Mouse (Mus musculus): ENCODE measurements at regions not wholly inside any gene's neighbourhood (a gene's known extent, or its start where the extent isn't known, plus 50 kb on each side); places are given as distances from the start of the nearest gene placed in this dataset.

DNA sequence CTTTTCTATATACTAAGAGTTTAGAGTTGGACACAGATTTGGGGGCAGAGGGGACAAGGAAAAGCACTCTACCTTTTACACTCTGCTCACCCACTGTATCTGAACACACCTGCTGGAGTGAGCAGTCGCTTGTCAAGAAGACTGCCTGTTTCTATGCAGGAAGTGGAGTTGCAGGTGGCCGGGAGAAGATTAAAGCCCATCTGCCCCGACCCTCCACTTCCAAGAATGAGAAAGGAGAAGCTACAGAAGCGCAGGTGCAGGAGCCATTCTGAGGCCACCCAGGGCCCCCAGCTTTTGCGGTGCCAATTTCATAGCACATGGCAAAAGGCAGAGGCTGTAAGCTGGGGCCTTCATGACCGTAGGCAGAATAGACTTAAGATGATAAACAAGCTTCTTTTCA is 108.4 kb upstream of the Atp6ap2 start:
- Histone ChIP-seq H3K4me3 (ENCODE audit: low read depth, low read length) (no peak overlapping the region), H3K27me3 (replicated peaks; ENCODE audit: control insufficient read depth, insufficient read depth, low read length) (0 out of 2 replicates have a peak, but pooled peaks cover 4% of the 10 kb centered on the region), H3K9me3 (ENCODE audit: control insufficient read depth, low read length) (no peaks in the 10 kb centered on the region), H3K4me1 (ENCODE audit: control insufficient read depth, insufficient read depth, low read length) (no peaks in the 10 kb centered on the region), H3K9ac (ENCODE audit: low read depth, low read length) (no peak overlapping the region), H3K36me3 (ENCODE audit: control insufficient read depth, insufficient read depth, low read length) (no peaks in the 10 kb centered on the region), H3K27ac (replicated peaks; ENCODE audit: low read depth, low read length) (no peak overlapping the region), H3K4me2 (ENCODE audit: low read depth, low read length) (no peak overlapping the region)
- no peak for DNase-seq (ENCODE audit: low spot score)
- ATAC-seq (ENCODE audit: low read depth): no peak
- 79% methylated on average over 6 of the region's 6 CpGs for WGBS

DNA sequence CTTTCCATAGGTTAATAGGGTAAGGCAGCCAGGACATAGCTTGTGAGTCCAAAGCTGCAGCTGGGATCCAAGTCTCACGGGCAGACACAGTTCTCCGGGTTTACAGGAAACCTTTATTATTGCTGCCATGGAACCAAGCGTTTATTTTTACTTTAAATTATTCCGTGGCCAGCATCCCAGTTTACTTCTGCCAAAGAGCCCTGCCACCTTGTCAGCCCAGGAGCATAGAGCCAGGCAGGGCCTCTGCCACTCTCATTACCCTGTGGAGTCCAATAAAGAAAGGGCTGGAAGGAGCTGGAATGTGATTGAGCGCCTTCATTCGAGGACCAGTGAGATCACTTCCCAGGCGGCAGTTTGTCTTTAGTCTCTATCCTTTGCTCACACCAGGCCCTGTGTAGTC is 96.6 kb upstream of the Atp6ap2 start:
- H3K4me1 ChIP-seq (ENCODE audit: control insufficient read depth, insufficient read depth, low read length): no peaks in the 10 kb centered on the region
- H3K27ac ChIP-seq (replicated peaks; ENCODE audit: low read depth, low read length): no peak overlapping the region
- H3K4me3 ChIP-seq (ENCODE audit: low read depth, low read length): no peak overlapping the region
- H3K9ac ChIP-seq (ENCODE audit: low read depth, low read length): no peak overlapping the region
- H3K27me3 ChIP-seq (replicated peaks; ENCODE audit: control insufficient read depth, insufficient read depth, low read length): no peaks in the 10 kb centered on the region
- H3K9me3 ChIP-seq (ENCODE audit: control insufficient read depth, low read length): no peaks in the 10 kb centered on the region
- DNase-seq (ENCODE audit: low spot score) (no peak), ATAC-seq (ENCODE audit: low read depth) (no peak)
- no peaks in the 10 kb centered on the region for H3K36me3 ChIP-seq (ENCODE audit: control insufficient read depth, insufficient read depth, low read length)
- no peak overlapping the region for H3K4me2 ChIP-seq (ENCODE audit: low read depth, low read length)
- 70% methylated on average over 7 of the region's 7 CpGs for WGBS

DNA sequence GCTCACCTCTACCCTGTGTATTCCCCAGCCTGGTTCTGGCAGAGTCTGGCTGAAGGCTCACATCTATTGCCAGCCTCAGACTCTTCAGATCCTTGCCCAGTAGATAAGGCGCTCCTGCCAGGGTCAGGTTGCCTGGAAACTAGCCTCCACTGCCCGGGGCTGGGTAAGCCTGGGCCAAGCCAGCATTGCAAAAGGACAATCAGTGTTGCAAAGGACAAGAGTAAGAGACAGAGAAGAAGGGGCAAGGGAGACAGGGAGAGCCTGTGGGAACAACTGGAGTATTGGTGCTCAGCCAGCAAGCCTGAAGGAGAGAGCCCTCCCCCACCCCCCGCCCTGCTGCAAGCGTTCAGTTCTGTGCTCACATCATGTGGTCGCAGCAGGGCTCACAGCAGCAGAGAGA is 94.4 kb upstream of the Atp6ap2 start:
- Histone ChIP-seq H3K4me2 (ENCODE audit: low read depth, low read length) (no peak overlapping the region), H3K27ac (replicated peaks; ENCODE audit: low read depth, low read length) (no peak overlapping the region), H3K4me3 (ENCODE audit: low read depth, low read length) (no peak overlapping the region), H3K4me1 (ENCODE audit: control insufficient read depth, insufficient read depth, low read length) (no peaks in the 10 kb centered on the region), H3K36me3 (ENCODE audit: control insufficient read depth, insufficient read depth, low read length) (no peaks in the 10 kb centered on the region), H3K9me3 (ENCODE audit: control insufficient read depth, low read length) (no peaks in the 10 kb centered on the region), H3K27me3 (replicated peaks; ENCODE audit: control insufficient read depth, insufficient read depth, low read length) (no peaks in the 10 kb centered on the region; the same call in 1 of the 2 replicates), H3K9ac (ENCODE audit: low read depth, low read length) (no peak overlapping the region)
- ATAC-seq (ENCODE audit: low read depth) (no peak), DNase-seq (ENCODE audit: low spot score) (peak; percentile 22)
- WGBS: 55% methylated on average over 5 of the region's 5 CpGs

DNA sequence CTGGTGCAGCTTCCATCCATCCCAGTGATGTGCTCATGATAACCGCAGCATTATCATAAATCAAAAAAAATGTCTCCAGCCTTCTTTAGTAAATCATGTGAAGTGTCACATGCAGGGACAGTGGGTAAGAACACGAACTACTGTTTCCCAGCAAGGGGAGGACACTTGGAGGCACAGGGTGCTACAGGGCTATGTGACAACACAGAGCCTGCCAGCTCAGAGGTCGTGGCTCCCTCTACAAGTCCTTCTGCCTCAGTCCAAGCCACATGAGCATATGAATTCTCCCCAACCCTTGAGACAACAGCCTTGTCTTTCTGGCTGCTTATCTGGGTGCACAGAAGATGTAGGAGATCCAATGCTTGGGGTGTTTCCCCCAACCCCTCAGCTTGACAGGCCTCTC is 93.7 kb upstream of the Atp6ap2 start:
- no peak overlapping the region for H3K27ac ChIP-seq (replicated peaks; ENCODE audit: low read depth, low read length)
- WGBS: 66% methylated on average over 3 of the region's 3 CpGs
- H3K9me3 ChIP-seq (ENCODE audit: control insufficient read depth, low read length): no peaks in the 10 kb centered on the region
- no peak overlapping the region for H3K4me2 ChIP-seq (ENCODE audit: low read depth, low read length)
- ATAC-seq (ENCODE audit: low read depth) (no peak), DNase-seq (ENCODE audit: low spot score) (no peak)
- H3K9ac ChIP-seq (ENCODE audit: low read depth, low read length): no peak overlapping the region
- H3K4me3 ChIP-seq (ENCODE audit: low read depth, low read length): no peak overlapping the region
- H3K36me3 ChIP-seq (ENCODE audit: control insufficient read depth, insufficient read depth, low read length): no peaks in the 10 kb centered on the region
- no peaks in the 10 kb centered on the region for H3K4me1 ChIP-seq (ENCODE audit: control insufficient read depth, insufficient read depth, low read length)
- no peaks in the 10 kb centered on the region; the same call in 1 of the 2 replicates for H3K27me3 ChIP-seq (replicated peaks; ENCODE audit: control insufficient read depth, insufficient read depth, low read length)

DNA sequence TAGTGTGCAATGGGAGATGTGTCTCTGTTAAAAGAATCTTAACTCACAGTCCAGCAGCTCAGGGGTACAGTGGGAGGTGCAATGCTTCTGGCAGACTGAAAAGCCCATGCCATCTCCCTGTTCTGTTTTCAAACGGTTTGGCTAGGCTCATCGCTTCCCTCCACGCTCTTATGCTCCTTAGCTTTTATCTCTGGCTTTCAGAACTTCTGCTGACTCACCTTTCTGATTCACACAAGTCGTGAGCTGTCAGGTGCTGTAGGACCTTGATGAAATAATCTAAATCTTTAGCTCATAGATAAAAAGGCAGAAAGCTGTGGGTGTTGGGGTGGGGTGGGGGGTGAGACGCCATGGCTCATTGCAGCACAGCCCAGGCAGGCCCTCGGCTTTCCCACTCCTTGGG is 93.1 kb upstream of the Atp6ap2 start:
- ATAC-seq (ENCODE audit: low read depth) (no peak), DNase-seq (ENCODE audit: low spot score) (no peak)
- no peaks in the 10 kb centered on the region; the same call in 1 of the 2 replicates for H3K27me3 ChIP-seq (replicated peaks; ENCODE audit: control insufficient read depth, insufficient read depth, low read length)
- H3K4me1 ChIP-seq (ENCODE audit: control insufficient read depth, insufficient read depth, low read length): no peaks in the 10 kb centered on the region
- no peak overlapping the region for H3K4me2 ChIP-seq (ENCODE audit: low read depth, low read length)
- H3K4me3 ChIP-seq (ENCODE audit: low read depth, low read length): no peak overlapping the region
- no peaks in the 10 kb centered on the region for H3K9me3 ChIP-seq (ENCODE audit: control insufficient read depth, low read length)
- H3K27ac ChIP-seq (replicated peaks; ENCODE audit: low read depth, low read length): no peak overlapping the region
- no peak overlapping the region for H3K9ac ChIP-seq (ENCODE audit: low read depth, low read length)
- no peaks in the 10 kb centered on the region for H3K36me3 ChIP-seq (ENCODE audit: control insufficient read depth, insufficient read depth, low read length)
- 77% methylated on average over 6 of the region's 6 CpGs for WGBS

DNA sequence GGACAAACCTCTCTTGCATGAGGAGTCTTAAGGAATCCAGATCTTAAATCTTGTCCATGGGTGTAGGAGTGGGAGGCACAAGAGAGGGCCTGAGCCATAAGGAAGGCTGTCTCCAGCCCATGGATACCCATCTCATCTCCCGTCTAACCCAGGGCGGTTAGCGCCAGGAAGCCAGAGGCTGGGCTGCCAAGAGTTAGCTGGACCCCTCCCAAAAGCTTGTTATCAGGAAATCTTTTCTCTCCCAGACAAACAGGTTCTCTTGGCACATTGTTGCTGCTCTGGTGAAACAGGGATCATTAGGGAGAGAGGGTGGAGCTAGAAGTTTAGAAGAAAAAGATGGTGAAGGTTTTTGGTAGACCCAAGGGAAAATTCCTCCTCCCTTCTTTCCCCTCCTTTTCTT is 87.0 kb upstream of the Atp6ap2 start:
- Histone ChIP-seq H3K4me3 (ENCODE audit: low read depth, low read length) (no peak overlapping the region), H3K4me2 (ENCODE audit: low read depth, low read length) (no peak overlapping the region), H3K36me3 (ENCODE audit: control insufficient read depth, insufficient read depth, low read length) (no peaks in the 10 kb centered on the region), H3K9ac (ENCODE audit: low read depth, low read length) (no peak overlapping the region), H3K4me1 (ENCODE audit: control insufficient read depth, insufficient read depth, low read length) (no peaks in the 10 kb centered on the region), H3K27me3 (replicated peaks; ENCODE audit: control insufficient read depth, insufficient read depth, low read length) (no peaks in the 10 kb centered on the region; the same call in 1 of the 2 replicates), H3K9me3 (ENCODE audit: control insufficient read depth, low read length) (no peaks in the 10 kb centered on the region), H3K27ac (replicated peaks; ENCODE audit: low read depth, low read length) (no peak overlapping the region)
- DNase-seq (ENCODE audit: low spot score) (peak; percentile 30), ATAC-seq (ENCODE audit: low read depth) (no peak)
- WGBS: 88% methylated on average over 3 of the region's 3 CpGs

DNA sequence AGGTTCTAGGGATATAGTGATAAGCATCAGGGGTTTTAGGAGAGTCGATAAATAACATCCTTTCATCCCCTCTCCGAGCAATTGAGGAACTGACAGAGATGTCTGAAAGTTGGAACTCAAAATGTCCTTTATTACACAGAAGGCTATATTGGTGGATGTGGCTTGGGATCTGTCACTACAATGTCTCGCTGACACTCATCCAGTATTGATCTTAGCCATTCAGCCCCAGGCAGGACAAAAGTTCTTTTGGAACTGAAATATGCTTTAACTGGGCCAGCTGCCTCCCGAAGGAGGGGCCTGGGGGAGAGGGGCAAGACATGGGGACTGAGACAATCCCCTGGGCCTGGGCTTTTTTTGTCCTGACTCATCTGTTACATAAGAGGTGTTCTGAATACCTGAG is 85.2 kb upstream of the Atp6ap2 start:
- Histone ChIP-seq H3K9me3 (ENCODE audit: control insufficient read depth, low read length) (no peaks in the 10 kb centered on the region), H3K27me3 (replicated peaks; ENCODE audit: control insufficient read depth, insufficient read depth, low read length) (no peaks in the 10 kb centered on the region), H3K9ac (ENCODE audit: low read depth, low read length) (no peak overlapping the region), H3K4me2 (ENCODE audit: low read depth, low read length) (no peak overlapping the region), H3K4me3 (ENCODE audit: low read depth, low read length) (no peak overlapping the region), H3K4me1 (ENCODE audit: control insufficient read depth, insufficient read depth, low read length) (no peaks in the 10 kb centered on the region), H3K36me3 (ENCODE audit: control insufficient read depth, insufficient read depth, low read length) (no peaks in the 10 kb centered on the region), H3K27ac (replicated peaks; ENCODE audit: low read depth, low read length) (no peak overlapping the region)
- WGBS: 68% methylated on average over 4 of the region's 4 CpGs
- ATAC-seq (ENCODE audit: low read depth) (no peak), DNase-seq (ENCODE audit: low spot score) (no peak)

DNA sequence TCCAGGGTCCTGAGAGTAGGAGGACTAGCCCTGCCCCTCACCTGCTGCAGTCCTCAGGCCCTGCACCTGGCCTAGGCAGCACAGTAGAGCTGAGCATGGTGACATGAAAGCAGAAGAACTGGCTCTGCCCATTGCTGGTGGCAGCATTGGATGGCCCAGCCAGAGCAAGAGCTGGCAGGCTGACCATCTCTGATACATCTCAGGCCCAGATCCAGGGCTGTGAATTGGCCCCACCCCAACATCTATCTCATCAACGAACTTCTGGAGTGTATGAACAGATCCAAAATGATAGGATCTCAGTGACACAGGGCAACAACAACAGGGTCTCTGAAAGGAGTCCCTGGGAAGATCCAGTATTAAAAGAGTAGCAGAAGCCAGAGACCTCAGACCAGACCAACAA is 84.0 kb upstream of the Atp6ap2 start:
- no peak overlapping the region for H3K9ac ChIP-seq (ENCODE audit: low read depth, low read length)
- H3K4me1 ChIP-seq (ENCODE audit: control insufficient read depth, insufficient read depth, low read length): no peaks in the 10 kb centered on the region
- no peak overlapping the region for H3K4me2 ChIP-seq (ENCODE audit: low read depth, low read length)
- 68% methylated on average over 1 of the region's 1 CpGs for WGBS
- no peak overlapping the region for H3K4me3 ChIP-seq (ENCODE audit: low read depth, low read length)
- H3K27ac ChIP-seq (replicated peaks; ENCODE audit: low read depth, low read length): no peak overlapping the region
- ATAC-seq (ENCODE audit: low read depth) (no peak), DNase-seq (ENCODE audit: low spot score) (no peak)
- H3K9me3 ChIP-seq (ENCODE audit: control insufficient read depth, low read length): no peaks in the 10 kb centered on the region
- H3K36me3 ChIP-seq (ENCODE audit: control insufficient read depth, insufficient read depth, low read length): no peaks in the 10 kb centered on the region
- no peaks in the 10 kb centered on the region for H3K27me3 ChIP-seq (replicated peaks; ENCODE audit: control insufficient read depth, insufficient read depth, low read length)

DNA sequence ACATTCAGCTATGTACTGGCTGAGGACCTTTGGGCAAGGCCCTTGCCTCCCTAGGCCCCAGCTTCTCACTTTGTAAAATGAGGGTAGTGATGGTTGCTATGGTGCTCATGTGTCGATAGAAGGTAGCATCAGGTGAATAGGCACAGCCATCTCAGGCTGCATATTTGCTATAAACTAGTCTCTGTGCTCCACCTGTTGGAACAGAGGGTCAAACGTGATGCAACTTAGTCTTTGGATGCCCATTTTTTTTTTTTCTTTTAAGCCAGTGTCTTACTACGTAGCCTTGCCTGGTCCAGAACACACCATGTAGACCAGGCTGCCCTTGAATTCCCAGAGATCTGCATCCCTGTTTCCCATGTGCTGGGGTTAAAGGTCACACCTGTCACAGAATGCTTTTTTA is 76.5 kb upstream of the Atp6ap2 start:
- no peaks in the 10 kb centered on the region for H3K36me3 ChIP-seq (ENCODE audit: control insufficient read depth, insufficient read depth, low read length)
- no peak overlapping the region for H3K4me2 ChIP-seq (ENCODE audit: low read depth, low read length)
- no peak overlapping the region for H3K4me3 ChIP-seq (ENCODE audit: low read depth, low read length)
- WGBS: 62% methylated on average over 3 of the region's 3 CpGs
- H3K9ac ChIP-seq (ENCODE audit: low read depth, low read length): no peak overlapping the region
- no peaks in the 10 kb centered on the region for H3K4me1 ChIP-seq (ENCODE audit: control insufficient read depth, insufficient read depth, low read length)
- ATAC-seq (ENCODE audit: low read depth) (no peak), DNase-seq (ENCODE audit: low spot score) (no peak)
- no peaks in the 10 kb centered on the region for H3K9me3 ChIP-seq (ENCODE audit: control insufficient read depth, low read length)
- H3K27me3 ChIP-seq (replicated peaks; ENCODE audit: control insufficient read depth, insufficient read depth, low read length): 0 out of 2 replicates have a peak, but pooled peaks cover 6% of the 10 kb centered on the region
- no peak overlapping the region for H3K27ac ChIP-seq (replicated peaks; ENCODE audit: low read depth, low read length)
